7 mouse cellular contexts compared by ENCODE assay signal in the genomic region with DNA sequence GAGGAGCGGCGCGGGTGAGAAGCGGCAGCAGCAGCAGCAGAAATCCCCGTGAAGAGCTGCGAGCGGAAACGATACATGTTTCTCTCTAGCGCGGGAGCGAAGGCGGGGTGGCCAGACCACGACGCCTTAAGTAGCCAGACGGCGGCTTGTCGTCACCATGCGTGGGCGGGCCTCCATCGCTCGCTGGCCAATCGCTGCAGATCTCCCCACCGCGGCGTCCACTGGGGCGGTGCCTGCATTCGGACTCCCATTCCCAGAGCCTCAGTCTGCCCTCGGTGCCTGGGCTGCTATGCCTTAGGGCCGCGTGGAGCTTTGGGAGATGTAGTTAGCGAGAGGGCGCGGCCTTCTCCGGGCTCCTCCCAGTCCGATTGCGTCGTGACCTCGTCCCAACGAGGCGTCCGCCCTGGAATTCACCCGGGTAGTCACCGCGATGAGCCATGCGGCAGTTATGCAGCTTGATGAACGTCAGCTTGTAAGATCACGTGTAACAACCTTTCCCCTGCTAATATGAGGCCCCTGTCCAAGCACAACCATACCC. TPM values are rescaled to one million over a fixed set of nuclear protein-coding genes. Genes with fewer than 3 reads are reported as not detected.
A peak's percentile ranks its signal among the peaks of the same experiment; 100 is the strongest.
DNase-seq lines count a peak whose midpoint lies in the region; ATAC-seq and TF ChIP-seq lines count a peak whose summit lies in the region.

No protein-coding gene starts in this region.

- H3K9ac ChIP-seq in intestine, postnatal 0 days (ENCODE audit: low read depth, low read length) = peak overlapping the region; percentile 92
- peak overlapping the region; percentile 91 for H3K9ac ChIP-seq in midbrain, embryonic 12.5 days (replicated peaks)

- peak overlapping the region; percentile 99 for H3K4me3 ChIP-seq in intestine, postnatal 0 days (ENCODE audit: low read depth, low read length)
- peak overlapping the region; percentile 77 for H3K4me3 ChIP-seq in midbrain, embryonic 12.5 days
- H3K4me3 ChIP-seq in small intestine, adult 2 months (ENCODE audit: low read depth, low read length) = peak overlapping the region; percentile 84

- WGBS in intestine, postnatal 0 days = under 1% methylated on average over 45 of the region's 47 CpGs
- WGBS in midbrain, embryonic 12.5 days = under 1% methylated on average over 47 of the region's 47 CpGs
- under 1% methylated on average over 47 of the region's 47 CpGs for WGBS in small intestine, adult 2 months

- peak overlapping the region; percentile 96 for H3K27ac ChIP-seq in intestine, postnatal 0 days (ENCODE audit: low read depth, low read length)
- H3K27ac ChIP-seq in midbrain, embryonic 12.5 days (replicated peaks) = peak overlapping the region; percentile 90
- peak overlapping the region; percentile 97 for H3K27ac ChIP-seq in small intestine, adult 2 months (ENCODE audit: insufficient read depth, low read depth, low read length)

- H3K4me1 ChIP-seq in intestine, postnatal 0 days (replicated peaks; ENCODE audit: control insufficient read depth, insufficient read depth, low read length) = 0 out of 2 replicates have a peak, but pooled peaks cover 3% of the 10 kb centered on the region
- peaks cover 21% of the 10 kb centered on the region for H3K4me1 ChIP-seq in midbrain, embryonic 12.5 days
- H3K4me1 ChIP-seq in small intestine, adult 2 months (ENCODE audit: control insufficient read depth, insufficient read depth, insufficient read length, low read length) = peaks cover 5% of the 10 kb centered on the region; the same call in 1 of the 2 replicates

- peak; percentile 99 for DNase-seq in adrenal gland, adult 8-10 months
- DNase-seq in embryo, embryonic 9.5 days (ENCODE audit: extremely low spot score) = peak; percentile 98
- peak; percentile 90 for DNase-seq in gonadal fat pad, adult 2 months (ENCODE audit: low read depth)
- peak; percentile 99 for DNase-seq in left cerebral cortex, postnatal 4 days

- H3K36me3 ChIP-seq in intestine, postnatal 0 days (ENCODE audit: control insufficient read depth, insufficient read depth) = no peaks in the 10 kb centered on the region
- no peaks in the 10 kb centered on the region for H3K36me3 ChIP-seq in midbrain, embryonic 12.5 days
- no peaks in the 10 kb centered on the region for H3K36me3 ChIP-seq in small intestine, adult 2 months (ENCODE audit: control insufficient read depth, insufficient read depth, low read length)

- H3K27me3 ChIP-seq in intestine, postnatal 0 days (replicated peaks; ENCODE audit: control insufficient read depth, insufficient read depth, low read length) = no peaks in the 10 kb centered on the region
- H3K27me3 ChIP-seq in midbrain, embryonic 12.5 days = no peaks in the 10 kb centered on the region
- H3K27me3 ChIP-seq in small intestine, adult 2 months (ENCODE audit: control insufficient read depth, insufficient read depth, low read length) = no peaks in the 10 kb centered on the region

- ATAC-seq in intestine, postnatal 0 days = peak; percentile 97
- peak; percentile 98 for ATAC-seq in midbrain, embryonic 12.5 days (ENCODE audit: low FRiP score, low read depth)

- intact Hi-C loops in left cerebral cortex, postnatal 4 days (cut with DNase I) = no loop called here

- H3K4me2 ChIP-seq in intestine, postnatal 0 days (replicated peaks; ENCODE audit: low read depth) = peak overlapping the region; percentile 82
- H3K4me2 ChIP-seq in midbrain, embryonic 12.5 days (replicated peaks) = peak overlapping the region; percentile 67

- peak; percentile 97 for TF ChIP-seq POLR2A in small intestine, adult 2 months (IDR thresholded peaks at IDR 0.05; ENCODE audit: low read depth, low read length)

- no peak for TF ChIP-seq CTCF in intestine, postnatal 0 days (IDR thresholded peaks at IDR 0.05; ENCODE audit: low read depth)
- TF ChIP-seq CTCF in small intestine, adult 2 months (IDR thresholded peaks at IDR 0.05; ENCODE audit: extremely low read depth, insufficient read length, insufficient replicate concordance, low read depth, low read length) = no peak

- H3K9me3 ChIP-seq in intestine, postnatal 0 days (ENCODE audit: control insufficient read depth) = no peaks in the 10 kb centered on the region
- H3K9me3 ChIP-seq in midbrain, embryonic 12.5 days = no peaks in the 10 kb centered on the region

RNA-seq across cellular contexts. Expression of a gene that starts 23.9 kb away (rescaled TPM):
- under 1 TPM in 3 of 4 experiments, not detected in 1; 0.14 to 0.56 (median 0.28) TPM for total RNA-seq in adrenal gland, adult 8-10 months (2022)
- polyA plus RNA-seq in gonadal fat pad, adult 2 months (2012; rRNA removed) = not detected in 2 replicates
- polyA plus RNA-seq in intestine, postnatal 0 days (2015; fragmentation: Nextera tagmentation; extraction: Ambion mirVana) = not detected in 2 replicates
- total RNA-seq in left cerebral cortex, postnatal 4 days (2021) = under 1 TPM in 1 of 2 experiments, not detected in 1; 0.54 TPM
- not detected in 2 replicates for polyA plus RNA-seq in midbrain, embryonic 12.5 days (2016; fragmentation: Nextera tagmentation; extraction: Ambion mirVana)
- polyA plus RNA-seq in small intestine, adult 2 months (2012; rRNA removed) = not detected in 2 replicates

RNA-seq across cellular contexts. Expression of a gene that starts 25.2 kb away (rescaled TPM):
- 100 to 1,000 TPM; 109 to 173 (median 167) TPM for total RNA-seq in adrenal gland, adult 8-10 months (2022)
- 19.5 and 35.2 TPM in 2 replicates for polyA plus RNA-seq in gonadal fat pad, adult 2 months (2012; rRNA removed)
- 98.3 and 113 TPM in 2 replicates for polyA plus RNA-seq in intestine, postnatal 0 days (2015; fragmentation: Nextera tagmentation; extraction: Ambion mirVana)
- total RNA-seq in left cerebral cortex, postnatal 4 days (2021) = 100 to 1,000 TPM; 112 to 125 TPM
- 178 and 182 TPM in 2 replicates for polyA plus RNA-seq in midbrain, embryonic 12.5 days (2016; fragmentation: Nextera tagmentation; extraction: Ambion mirVana)
- polyA plus RNA-seq in small intestine, adult 2 months (2012; rRNA removed) = 29.1 and 131 TPM in 2 replicates

Comparison
In these comparisons a context has a peak if more than half of its experiments do, and no peak if none do; other contexts are left out.
1. Peak in every context shown above with its lines: DNase-seq, ATAC-seq, H3K4me3 ChIP-seq and H3K27ac ChIP-seq.